ENCODE assay signal across 1 mouse cellular context in genomic region chr1:74754175-74754785, GRCm38 (mm10).
TF ChIP-seq lines count a peak whose summit lies in the region.

No protein-coding gene starts in this region.

TF ChIP-seq in CH12.LX, 34 proteins besides CTCF, POLR2A, EP300 and RAD21 (continued from another document):
- TF ChIP-seq ZC3H11A (IDR thresholded peaks at IDR 0.05; ENCODE audit: low read depth, low read length) (no peak), ZKSCAN1 (IDR thresholded peaks at IDR 0.05; ENCODE audit: borderline replicate concordance, low read depth, low read length) (no peak), TBP (conservative IDR thresholded peaks at IDR 0.05; ENCODE audit: low read depth, low read length) (no peak), ELF1 (IDR thresholded peaks at IDR 0.05; ENCODE audit: low read depth, low read length) (no peak)
